Mouse (Mus musculus) MEL (cell line): Measurements from ENCODE around the gene Hacd3.

ENCODE experiments used
- HCFC1 ChIP-seq: IDR thresholded peaks from 2 replicates; pipeline ENCODE4 v1.6.1; 2012; ENCODE audit warnings: low read depth, mild to moderate bottlenecking, inconsistent platforms, low read length, improper control_type of control experiment, moderate library complexity
- POLR2A ChIP-seq, 2 experiments: IDR thresholded peaks; 2 replicates each; pipeline ENCODE4 v1.6.1; 2011 to 2012; ENCODE audit warnings: low read length in 2 of 2, mild to moderate bottlenecking in 2 of 2, control low read depth in 1 of 2, improper control_type of control experiment in 1 of 2, low read depth in 1 of 2, moderate library complexity in 1 of 2; ENCODE audit not compliant: control insufficient read depth in 1 of 2, insufficient read depth in 1 of 2, poor library complexity in 1 of 2

DNA sequence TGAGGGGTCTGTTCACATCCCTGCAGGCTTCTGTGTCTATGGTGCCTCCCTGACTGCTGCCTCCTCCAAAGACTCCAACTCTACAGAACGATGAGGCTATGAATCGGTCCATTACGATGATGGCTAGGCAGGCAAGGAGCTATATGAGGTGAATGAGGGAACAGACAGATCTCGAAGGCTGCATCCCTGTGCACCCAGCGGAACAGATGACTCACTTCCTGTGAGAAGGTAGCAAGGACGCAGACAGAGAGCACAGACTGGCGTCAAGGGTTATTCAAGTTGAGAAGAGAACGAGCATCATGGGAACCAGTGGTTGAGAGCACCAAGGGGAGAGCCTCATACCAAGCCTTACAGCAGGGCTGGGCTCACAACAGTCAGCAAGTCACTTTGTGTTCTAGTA lies 10.9 kb downstream of the Hacd3 start:
- TF ChIP-seq POLR2A (IDR thresholded peaks at IDR 0.05; ENCODE audit: control insufficient read depth in 1 of 2, insufficient read depth in 1 of 2, low read depth in 1 of 2, low read length in 2 of 2, poor library complexity in 1 of 2) = no peak
- no peak for TF ChIP-seq HCFC1
